Mouse (Mus musculus): ENCODE data around the gene Fto.

DNA sequence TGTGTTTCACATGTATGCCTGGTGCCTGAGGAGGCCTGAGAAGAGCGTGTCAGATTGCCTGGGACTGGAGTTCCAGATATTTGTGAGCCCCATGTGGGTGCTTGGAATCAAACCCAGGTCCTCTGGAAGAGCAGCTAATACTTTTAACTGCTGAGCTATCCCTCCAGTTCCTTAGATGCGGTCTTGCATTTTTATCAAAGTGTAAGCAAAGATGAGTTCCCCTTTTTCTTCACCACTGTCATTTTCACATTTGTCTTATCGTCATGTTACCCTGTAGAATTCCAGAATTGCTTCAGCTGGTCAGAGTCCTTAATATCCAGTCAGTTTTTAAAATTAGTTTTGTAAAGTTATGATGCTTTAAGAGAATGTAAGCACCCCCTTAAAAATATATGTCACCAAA, 264.3 kb downstream of the Fto start:
- TF ChIP-seq TAL1 (conservative IDR thresholded peaks at IDR 0.05; ENCODE audit: low read depth, low read length) (no peak), CTCF (IDR thresholded peaks at IDR 0.05; ENCODE audit: low read depth, low read length) (no peak), POLR2AphosphoS5 (IDR thresholded peaks at IDR 0.05; ENCODE audit: insufficient replicate concordance, low read depth, low read length) (no peak), GATA1 (IDR thresholded peaks at IDR 0.05; ENCODE audit: borderline replicate concordance, low read length) (no peak), GATA2 (IDR thresholded peaks at IDR 0.05; ENCODE audit: borderline replicate concordance, low read depth, low read length) (no peak)

All from G1E (cell line).